Mouse (Mus musculus) layer of hippocampus, adult 9-10 months (tissue): ENCODE measurements around the gene Hist2h2aa1.
"Not testable (repeated sequence)": the region's sequence is repeated elsewhere in the genome, so short reads cannot be mapped to it uniquely, and the experiment has no call there.

Experiments used
- DNase-seq: peaks from one replicate; pipeline ENCODE4 v3.0.0; 2022; ENCODE audit warnings: low spot score

Gene Hist2h2aa1

GRCm38 (mm10) chr3:96245003-96245886 lies at the start of gene Hist2h2aa1:
TSS of gene Hist2h2aa1 (plus strand) at chr3:96245497.
- DNase-seq, result peak; percentile 73

- no peak for DNase-seq
Measured at GRCm38 (mm10) chr3:96195616-96196313, 49.5 kb upstream of the Hist2h2aa1 start.

GRCm38 (mm10) chr3:96196437-96197128 lies 48.7 kb upstream of the Hist2h2aa1 start:
- no peak for DNase-seq

- DNase-seq, result peak; percentile 76
Measured at GRCm38 (mm10) chr3:96197129-96197749, 48.1 kb upstream of the Hist2h2aa1 start.

- DNase-seq, result no peak
Measured at GRCm38 (mm10) chr3:96198181-96198580, 47.1 kb upstream of the Hist2h2aa1 start.

- DNase-seq, result not testable (repeated sequence)
Measured at GRCm38 (mm10) chr3:96198601-96199251, 46.6 kb upstream of the Hist2h2aa1 start.

- DNase-seq, result no peak
Measured at GRCm38 (mm10) chr3:96199731-96200130, 45.6 kb upstream of the Hist2h2aa1 start.

GRCm38 (mm10) chr3:96207819-96208218 lies 37.5 kb upstream of the Hist2h2aa1 start:
- no peak for DNase-seq

GRCm38 (mm10) chr3:96209242-96209641 lies 36.1 kb upstream of the Hist2h2aa1 start:
- no peak for DNase-seq

- DNase-seq, result no peak
Measured at GRCm38 (mm10) chr3:96219191-96219641, 26.1 kb upstream of the Hist2h2aa1 start.

GRCm38 (mm10) chr3:96219661-96220130 lies 25.6 kb upstream of the Hist2h2aa1 start, which contains the start of the genes Bola1 and Hist2h2ab:
TSS of gene Bola1 (minus strand) at chr3:96219709.
TSS of gene Hist2h2ab (plus strand) at chr3:96219865.
- peak; percentile 84 for DNase-seq

- DNase-seq, result not testable (repeated sequence)
Measured at GRCm38 (mm10) chr3:96220131-96220764, 25.0 kb upstream of the Hist2h2aa1 start.

- DNase-seq, result peak; percentile 95
Measured at GRCm38 (mm10) chr3:96220765-96221639, 24.3 kb upstream of the Hist2h2aa1 start, which contains the start of the genes Hist2h2ac and Hist2h2be. TSS of gene Hist2h2ac (minus strand) at chr3:96220880. TSS of gene Hist2h2be (plus strand) at chr3:96221119.

- DNase-seq, result no peak
Measured at GRCm38 (mm10) chr3:96221640-96222038, 23.7 kb upstream of the Hist2h2aa1 start.

- DNase-seq, result no peak
Measured at GRCm38 (mm10) chr3:96222774-96223173, 22.5 kb upstream of the Hist2h2aa1 start.

- no peak for DNase-seq
Measured at GRCm38 (mm10) chr3:96225421-96225820, 19.9 kb upstream of the Hist2h2aa1 start.

- DNase-seq, result no peak
Measured at GRCm38 (mm10) chr3:96226695-96227648, 18.3 kb upstream of the Hist2h2aa1 start.

- no peak for DNase-seq
Measured at GRCm38 (mm10) chr3:96228828-96229227, 16.5 kb upstream of the Hist2h2aa1 start.
